Mouse (Mus musculus) hindbrain, embryonic 14.5 days (tissue): ENCODE data around the gene Plp1. TPM values are rescaled to one million over a fixed set of nuclear protein-coding genes. Genes with fewer than 3 reads are reported as not detected.

Experiments used
- ATAC-seq: fragments of 200-750 bp; cut with Nextera tagmentation; 2 replicates; pipeline ENCODE4 v1.8.0; 2017; ENCODE audit warnings: moderate number of reproducible peaks, mild to moderate bottlenecking, moderate TSS enrichment, moderate library complexity; ENCODE audit not compliant: low FRiP score
- DNase-seq: peaks from one replicate; pipeline ENCODE4 v3.0.0-alpha.2; 2015; ENCODE audit warnings: low spot score
- H3K27ac ChIP-seq: fragments of 300-500 bp; sonication (generic); 2 replicates; pipeline ENCODE4 v1.5.1; 2014; ENCODE audit warnings: mild to moderate bottlenecking, moderate library complexity
- H3K27me3 ChIP-seq: fragments of 300-500 bp; sonication (generic); 2 replicates; pipeline ENCODE4 v1.6.1; 2014; ENCODE audit warnings: mild to moderate bottlenecking, low read length, mixed read lengths; ENCODE audit not compliant: control insufficient read depth, insufficient read depth
- H3K36me3 ChIP-seq: fragments of 300-500 bp; sonication (generic); replicated peaks from 2 replicates; pipeline ENCODE4 v1.6.1; 2014; ENCODE audit not compliant: control insufficient read depth, insufficient read depth
- H3K4me1 ChIP-seq: fragments of 300-500 bp; sonication (generic); replicated peaks from 2 replicates; pipeline ENCODE4 v1.6.1; 2014; ENCODE audit warnings: antibody characterized with exemption, low read length, mixed read lengths; ENCODE audit not compliant: control insufficient read depth, insufficient read depth
- H3K4me2 ChIP-seq: fragments of 300-500 bp; sonication (generic); replicated peaks from 2 replicates; pipeline ENCODE4 v1.6.1; 2014; ENCODE audit warnings: mild to moderate bottlenecking, moderate library complexity
- H3K4me3 ChIP-seq: fragments of 300-500 bp; sonication (generic); replicated peaks from 2 replicates; pipeline ENCODE4 v1.5.1; 2014; ENCODE audit warnings: mild to moderate bottlenecking, low read length
- H3K9ac ChIP-seq: fragments of 300-500 bp; sonication (generic); 2 replicates; pipeline ENCODE4 v1.6.1; 2014
- H3K9me3 ChIP-seq: fragments of 300-500 bp; sonication (generic); 2 replicates; pipeline ENCODE4 v1.6.1; 2016; ENCODE audit warnings: low read length; ENCODE audit not compliant: control insufficient read depth
- WGBS: fragments of 180-500 bp; shearing (Covaris S2); extraction: QIAGEN DNeasy Blood & Tissue Kit; methylation state at CpG from one replicate; pipeline ENCODE4 v1.1.7; 2014; 5-methylcytosine and 5-hydroxymethylcytosine counted together
- polyA plus RNA-seq: library from polyadenylated mRNA; unstranded; fragments of >200 nt; fragmentation: Nextera tagmentation; extraction: Ambion mirVana; gene quantifications from 2 replicates; pipeline ENCODE4 v1.2.1, GENCODE M21; 2014

Gene Plp1
- 11.9 and 12.3 TPM in 2 replicates for polyA plus RNA-seq

GRCm38 (mm10) chrX:136822371-136822770, at the start of gene Plp1:
Plp1 (plus strand) TSS chrX:136822671.
- no peaks in the 10 kb centered on the region for H3K4me1 ChIP-seq
- no peak for ATAC-seq
- no peak within 1 kb of the TSS for H3K4me3 ChIP-seq
- H3K9ac ChIP-seq: no peak within 1 kb of the TSS
- no peaks in the 10 kb centered on the region for H3K36me3 ChIP-seq
- no peak within 1 kb of the TSS for H3K27ac ChIP-seq
- H3K4me2 ChIP-seq: no peak within 1 kb of the TSS
- no peak for DNase-seq
- no peaks in the 10 kb centered on the region for H3K9me3 ChIP-seq
- WGBS: 20% methylated on average over 1 of the region's 1 CpGs
- no peaks in the 10 kb centered on the region; the same call in 1 of the 2 replicates for H3K27me3 ChIP-seq

GRCm38 (mm10) chrX:136773035-136773434, 49.4 kb upstream of the Plp1 start:
- Histone ChIP-seq H3K4me1 (no peaks in the 10 kb centered on the region), H3K27ac (no peak overlapping the region), H3K9ac (no peak overlapping the region), H3K9me3 (no peaks in the 10 kb centered on the region), H3K36me3 (no peaks in the 10 kb centered on the region), H3K4me2 (no peak overlapping the region), H3K27me3 (no peaks in the 10 kb centered on the region), H3K4me3 (no peak overlapping the region)
- ATAC-seq: no peak
- no peak for DNase-seq
- 79% methylated on average over 1 of the region's 1 CpGs for WGBS

- 58% methylated on average over 3 of the region's 3 CpGs for WGBS
- no peaks in the 10 kb centered on the region for H3K36me3 ChIP-seq
- H3K4me1 ChIP-seq: no peaks in the 10 kb centered on the region
- no peak for DNase-seq
- ATAC-seq: no peak
- no peak overlapping the region for H3K4me2 ChIP-seq
- no peak overlapping the region for H3K4me3 ChIP-seq
- no peaks in the 10 kb centered on the region for H3K27me3 ChIP-seq
- no peak overlapping the region for H3K9ac ChIP-seq
- no peak overlapping the region for H3K27ac ChIP-seq
- H3K9me3 ChIP-seq: no peaks in the 10 kb centered on the region
These were observed 44.4 kb upstream of the Plp1 start for GRCm38 (mm10) chrX:136778046-136778445.

- Histone ChIP-seq H3K27ac (no peak overlapping the region), H3K4me2 (no peak overlapping the region), H3K4me1 (no peaks in the 10 kb centered on the region), H3K27me3 (no peaks in the 10 kb centered on the region), H3K36me3 (no peaks in the 10 kb centered on the region), H3K9me3 (no peaks in the 10 kb centered on the region), H3K4me3 (no peak overlapping the region), H3K9ac (no peak overlapping the region)
- DNase-seq: no peak
- 62% methylated on average over 2 of the region's 2 CpGs for WGBS
- ATAC-seq: no peak
These were observed 43.2 kb upstream of the Plp1 start for GRCm38 (mm10) chrX:136779262-136779661.

- H3K4me2 ChIP-seq: no peak within 1 kb of the TSS
- 74% methylated on average over 3 of the region's 3 CpGs for WGBS
- no peak for ATAC-seq
These were observed 42.4 kb upstream of the Plp1 start, which contains the start of gene Glra4 for GRCm38 (mm10) chrX:136780041-136780440. Glra4 (minus strand) TSS chrX:136780141.

GRCm38 (mm10) chrX:136789446-136789845, 33.0 kb upstream of the Plp1 start:
- no peak overlapping the region for H3K9ac ChIP-seq
- no peaks in the 10 kb centered on the region; the same call in 1 of the 2 replicates for H3K27me3 ChIP-seq
- H3K27ac ChIP-seq: no peak overlapping the region
- 93% methylated on average over 4 of the region's 4 CpGs for WGBS
- H3K36me3 ChIP-seq: no peaks in the 10 kb centered on the region
- H3K4me1 ChIP-seq: no peaks in the 10 kb centered on the region
- no peak overlapping the region for H3K4me3 ChIP-seq
- ATAC-seq (no peak), DNase-seq (no peak)
- no peaks in the 10 kb centered on the region for H3K9me3 ChIP-seq
- no peak overlapping the region for H3K4me2 ChIP-seq

More at GRCm38 (mm10) chrX:136780041-136780440, 42.4 kb upstream of the Plp1 start, which contains the start of gene Glra4:
- Histone ChIP-seq H3K9me3 (no peaks in the 10 kb centered on the region), H3K9ac (no peak within 1 kb of the TSS), H3K27me3 (no peaks in the 10 kb centered on the region), H3K4me1 (no peaks in the 10 kb centered on the region), H3K4me3 (no peak within 1 kb of the TSS), H3K36me3 (no peaks in the 10 kb centered on the region), H3K27ac (no peak within 1 kb of the TSS)
- no peak for DNase-seq

- no peak for ATAC-seq
- Histone ChIP-seq H3K4me2 (no peak overlapping the region), H3K9ac (no peak overlapping the region), H3K27me3 (no peaks in the 10 kb centered on the region), H3K9me3 (no peaks in the 10 kb centered on the region), H3K27ac (no peak overlapping the region), H3K4me1 (no peaks in the 10 kb centered on the region), H3K4me3 (no peak overlapping the region), H3K36me3 (no peaks in the 10 kb centered on the region; the same call in 1 of the 2 replicates)
- no peak for DNase-seq
- 23% methylated on average over 2 of the region's 2 CpGs for WGBS
These were observed 25.2 kb upstream of the Plp1 start for GRCm38 (mm10) chrX:136797223-136797622.

GRCm38 (mm10) chrX:136819752-136820151, 2.7 kb upstream of the Plp1 start:
- Histone ChIP-seq H3K27me3 (no peaks in the 10 kb centered on the region), H3K9me3 (no peaks in the 10 kb centered on the region), H3K9ac (no peak overlapping the region), H3K27ac (0 out of 2 replicates have a peak overlapping the region, but pooled peaks have one; percentile 15), H3K36me3 (no peaks in the 10 kb centered on the region), H3K4me1 (no peaks in the 10 kb centered on the region), H3K4me2 (no peak overlapping the region), H3K4me3 (no peak overlapping the region)
- WGBS: 87% methylated on average over 6 of the region's 6 CpGs
- peak; percentile 24; the same call in 1 of the 2 replicates for ATAC-seq
- DNase-seq: no peak

- no peak overlapping the region for H3K4me3 ChIP-seq
- H3K4me1 ChIP-seq: no peaks in the 10 kb centered on the region
- no peaks in the 10 kb centered on the region for H3K36me3 ChIP-seq
- H3K27me3 ChIP-seq: no peaks in the 10 kb centered on the region
- ATAC-seq (peak; percentile 88), DNase-seq (peak; percentile 85)
- H3K4me2 ChIP-seq: no peak overlapping the region
- H3K9me3 ChIP-seq: no peaks in the 10 kb centered on the region
- WGBS: 8% methylated on average over 1 of the region's 1 CpGs
- no peak overlapping the region for H3K9ac ChIP-seq
- 0 out of 2 replicates have a peak overlapping the region, but pooled peaks have one; percentile 15 for H3K27ac ChIP-seq
These were observed 2.2 kb upstream of the Plp1 start for GRCm38 (mm10) chrX:136820250-136820649.

- no peak for DNase-seq
- H3K9me3 ChIP-seq: no peaks in the 10 kb centered on the region
- H3K9ac ChIP-seq: no peak overlapping the region
- no peak overlapping the region for H3K4me2 ChIP-seq
- peak overlapping the region; percentile 32; the same call in 1 of the 2 replicates for H3K27ac ChIP-seq
- H3K36me3 ChIP-seq: no peaks in the 10 kb centered on the region
- no peak overlapping the region for H3K4me3 ChIP-seq
- no peaks in the 10 kb centered on the region; the same call in none of the 2 replicates for H3K27me3 ChIP-seq
- ATAC-seq: no peak
- no peaks in the 10 kb centered on the region for H3K4me1 ChIP-seq
- WGBS: 51% methylated on average over 4 of the region's 4 CpGs
These were observed 2.5 kb downstream of the Plp1 start for GRCm38 (mm10) chrX:136825016-136825415.
